Mouse (Mus musculus): ENCODE measurements around the gene Cryba4.

Gene Cryba4

DNA sequence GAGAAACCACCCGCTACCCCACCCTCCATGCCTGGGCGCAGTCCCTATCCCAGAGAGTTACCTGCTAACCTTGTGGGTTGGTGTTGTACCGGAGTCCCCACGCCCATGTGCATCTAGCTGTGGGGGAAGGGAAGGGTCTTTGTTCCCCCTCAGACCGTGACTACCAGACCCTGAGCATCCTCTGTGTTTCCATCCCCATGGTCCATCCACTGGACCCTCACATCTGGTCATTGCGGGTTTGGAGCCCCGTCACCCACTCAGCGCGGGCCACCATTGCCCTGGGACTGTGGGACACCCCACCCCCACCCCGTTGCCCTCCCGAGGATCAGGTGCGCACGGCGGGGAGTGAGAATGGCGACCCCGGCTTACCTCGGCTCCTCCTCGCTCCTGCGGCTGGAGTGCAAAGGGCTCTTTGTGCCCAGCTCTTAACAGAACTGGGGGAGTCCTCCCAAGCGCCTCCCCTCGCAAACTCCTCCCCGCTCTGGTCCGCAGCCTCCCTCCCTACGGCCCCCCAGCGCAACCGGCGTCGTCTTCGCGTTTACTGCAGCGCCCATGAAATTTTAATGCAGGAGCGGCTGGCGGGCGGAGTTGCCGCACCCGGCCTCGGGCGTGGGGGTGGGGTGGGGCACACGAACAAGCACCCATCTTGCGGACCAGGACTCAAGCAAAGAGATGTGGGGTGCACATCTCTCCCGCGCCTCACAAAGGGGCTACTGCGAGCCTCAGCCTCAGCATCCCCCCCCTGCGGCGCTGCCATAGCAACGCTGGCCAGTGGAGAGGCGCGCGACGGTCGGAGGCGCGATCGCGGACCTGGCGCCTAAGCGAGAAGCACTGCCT is 23.9 kb downstream of the Cryba4 start:
- peak; percentile 31 for DNase-seq

DNA sequence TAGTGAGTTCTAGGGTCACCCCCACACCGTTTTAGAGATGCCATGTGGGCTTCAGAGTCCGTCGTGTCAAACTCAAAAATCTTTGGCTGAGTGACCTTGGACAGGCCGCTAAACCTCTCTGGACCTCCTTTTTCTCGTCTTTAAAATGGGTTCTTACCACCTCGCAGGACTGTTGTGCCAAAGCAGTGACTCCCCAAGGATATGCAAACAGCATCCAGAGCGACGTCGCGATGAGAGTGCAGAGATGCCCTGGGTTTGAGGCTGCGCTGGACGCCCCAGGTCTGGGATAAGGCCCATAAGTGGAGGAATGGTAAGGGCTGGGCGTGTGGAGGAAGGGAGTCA is 24.4 kb downstream of the Cryba4 start:
- DNase-seq: no peak

DNA sequence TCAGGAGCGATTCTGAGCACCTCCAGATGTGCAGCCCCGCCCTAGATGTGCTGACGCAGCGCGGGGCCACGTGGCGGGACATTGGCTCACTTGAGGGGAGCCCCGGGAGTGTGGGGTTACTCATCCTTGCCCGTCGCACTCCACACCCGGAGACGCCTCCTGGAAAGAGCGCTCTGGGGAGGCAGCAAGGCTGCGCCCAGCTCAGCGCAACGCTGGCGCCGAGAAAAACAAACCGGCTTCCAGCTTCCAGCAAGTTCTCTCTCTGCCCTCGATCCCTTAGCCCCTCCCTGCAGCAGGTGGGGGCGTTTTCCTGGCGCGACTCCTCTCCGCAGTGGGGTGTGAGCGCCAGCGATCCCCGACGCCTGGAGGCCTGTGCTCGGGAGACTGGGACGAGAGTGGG is 25.0 kb downstream of the Cryba4 start:
- DNase-seq: peak; percentile 29

DNA sequence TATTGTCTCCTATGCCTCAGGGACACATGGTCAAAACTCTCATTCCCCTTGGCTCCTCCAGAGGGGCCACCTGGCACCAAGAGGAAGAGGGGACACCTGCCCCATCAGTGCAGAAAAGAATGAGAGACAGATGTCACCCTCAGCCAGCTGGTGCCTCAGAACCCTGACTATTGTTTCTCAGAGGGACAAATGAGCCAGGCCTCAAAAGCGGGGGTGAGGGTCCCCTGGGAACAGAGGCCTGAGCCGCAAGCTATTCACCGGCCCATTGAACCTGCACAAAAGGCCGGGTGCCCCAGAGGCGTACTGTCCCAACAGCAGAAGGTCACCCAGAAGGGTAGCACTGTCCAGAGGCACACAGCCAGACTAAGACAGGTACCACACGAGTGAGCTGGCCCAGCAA is 26.7 kb downstream of the Cryba4 start:
- DNase-seq: no peak

DNA sequence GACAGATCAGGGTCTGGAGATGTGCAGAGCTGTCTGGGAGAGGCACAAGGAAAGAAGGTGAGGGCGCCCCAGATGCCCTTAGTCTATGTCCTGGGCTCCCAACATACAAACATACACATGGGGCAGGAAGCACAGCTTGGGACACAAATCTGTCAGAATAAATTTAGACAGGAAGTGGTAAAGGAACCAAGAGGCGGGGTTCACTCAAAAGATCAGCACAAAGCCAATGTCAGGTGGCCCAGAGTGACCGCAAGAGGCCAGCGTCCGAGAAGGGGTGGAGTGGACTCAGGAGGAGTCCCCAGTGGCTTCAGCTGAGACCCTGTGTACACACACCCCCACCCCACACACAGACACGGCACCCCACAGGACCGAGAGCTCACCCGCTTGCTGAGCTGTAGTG is 32.1 kb downstream of the Cryba4 start:
- DNase-seq: no peak

DNA sequence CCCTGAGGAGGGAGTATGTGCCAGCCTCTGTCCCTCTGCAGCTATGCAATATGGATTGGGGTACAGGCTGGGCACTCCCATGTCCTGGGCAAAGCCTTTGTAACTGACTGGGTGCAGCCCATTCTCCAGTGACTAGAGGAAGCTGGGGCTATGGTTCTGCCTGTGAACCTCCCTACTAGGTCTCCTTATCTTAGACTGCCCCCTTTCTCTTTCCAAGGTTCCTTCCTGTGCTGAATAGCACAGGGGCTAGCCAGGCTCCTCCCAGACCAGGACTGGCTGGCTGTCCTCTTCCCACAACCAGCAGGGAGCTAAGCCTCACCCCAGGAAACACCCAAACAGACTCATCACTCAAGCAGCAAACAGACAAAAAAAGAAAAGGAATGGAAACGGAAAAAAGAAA is 32.9 kb downstream of the Cryba4 start:
- no peak for DNase-seq

DNA sequence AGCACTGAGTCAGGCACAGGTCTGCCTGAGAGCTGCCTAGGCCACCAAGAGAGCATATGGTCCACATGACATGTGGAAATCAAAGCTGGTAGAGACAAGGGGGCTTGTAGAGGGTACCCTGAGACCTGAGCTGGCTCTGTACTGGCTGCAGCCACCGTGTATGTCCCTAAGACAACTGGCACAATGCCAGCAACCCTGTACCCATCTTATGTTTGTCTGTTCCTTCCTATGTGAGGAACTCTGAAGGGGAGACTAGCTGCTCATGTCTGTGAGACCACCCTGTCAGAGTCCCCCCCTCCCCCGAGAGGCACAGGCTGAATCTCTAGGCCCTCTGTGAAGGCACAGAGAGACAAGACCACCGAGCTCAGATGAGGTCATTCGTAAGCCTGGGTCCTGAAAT is 33.6 kb downstream of the Cryba4 start:
- peak; percentile 27 for DNase-seq

DNA sequence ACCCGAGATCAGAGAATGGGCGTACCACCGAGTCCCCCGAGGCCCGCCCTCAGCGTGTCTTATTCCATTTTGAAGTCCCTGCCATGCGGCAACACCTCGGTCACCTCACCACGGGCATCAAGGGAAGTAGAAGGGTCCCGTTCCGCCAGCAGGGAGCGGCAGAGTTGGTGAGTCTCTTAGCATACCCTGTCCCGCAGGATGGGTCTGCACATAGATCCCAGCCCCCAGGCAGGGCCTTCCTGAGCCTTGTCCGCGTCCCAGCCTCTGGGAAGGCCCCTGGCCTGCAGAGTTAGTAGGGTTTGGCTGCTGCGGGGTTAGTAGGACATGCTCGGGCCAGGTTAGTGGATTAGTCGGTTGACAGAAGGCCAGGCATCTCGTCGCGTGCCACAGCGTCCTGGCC is 35.3 kb downstream of the Cryba4 start:
- no peak for DNase-seq

DNA sequence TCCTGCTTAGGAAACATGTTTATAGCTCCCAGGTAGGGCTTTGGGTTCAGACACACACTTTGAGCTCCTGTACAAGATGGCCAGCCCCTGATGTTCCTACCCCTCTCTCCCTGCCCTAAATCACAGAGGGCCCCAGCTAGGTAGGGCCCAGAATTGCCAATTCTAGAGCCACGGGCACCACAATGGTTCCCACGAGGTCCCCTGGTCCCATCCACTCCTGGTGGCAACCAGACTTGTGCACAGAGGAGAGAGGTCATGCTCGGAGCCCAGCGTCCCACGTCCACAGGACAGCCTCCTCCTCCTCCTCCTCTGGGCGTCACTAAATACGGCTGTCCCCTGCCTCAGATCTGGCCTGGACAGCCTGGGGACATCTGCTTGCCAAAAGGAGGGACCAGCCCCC is 36.0 kb downstream of the Cryba4 start:
- no peak for DNase-seq

DNA sequence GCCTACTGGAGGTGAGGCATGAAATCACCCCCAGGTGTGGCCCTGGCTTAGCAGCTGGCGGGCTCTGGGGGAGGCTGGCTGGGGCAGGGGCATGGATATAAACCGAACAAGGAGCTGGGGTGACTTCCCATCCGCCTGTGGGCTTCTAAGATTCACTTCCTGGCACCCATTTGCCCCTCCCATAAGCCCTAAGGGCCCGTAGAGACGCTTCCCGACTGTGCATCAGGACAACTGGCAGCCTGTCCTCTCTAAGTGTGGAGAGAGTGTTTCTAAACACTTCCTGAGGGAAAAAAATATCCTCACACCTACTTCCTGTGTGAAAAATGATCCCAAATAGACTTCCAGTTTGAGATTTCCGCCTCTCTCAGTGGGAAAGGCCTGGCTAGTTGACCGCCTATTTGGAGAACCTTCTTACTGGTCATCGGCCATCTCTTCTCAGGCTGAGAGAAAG is 36.5 kb downstream of the Cryba4 start:
- DNase-seq: peak; percentile 40

DNA sequence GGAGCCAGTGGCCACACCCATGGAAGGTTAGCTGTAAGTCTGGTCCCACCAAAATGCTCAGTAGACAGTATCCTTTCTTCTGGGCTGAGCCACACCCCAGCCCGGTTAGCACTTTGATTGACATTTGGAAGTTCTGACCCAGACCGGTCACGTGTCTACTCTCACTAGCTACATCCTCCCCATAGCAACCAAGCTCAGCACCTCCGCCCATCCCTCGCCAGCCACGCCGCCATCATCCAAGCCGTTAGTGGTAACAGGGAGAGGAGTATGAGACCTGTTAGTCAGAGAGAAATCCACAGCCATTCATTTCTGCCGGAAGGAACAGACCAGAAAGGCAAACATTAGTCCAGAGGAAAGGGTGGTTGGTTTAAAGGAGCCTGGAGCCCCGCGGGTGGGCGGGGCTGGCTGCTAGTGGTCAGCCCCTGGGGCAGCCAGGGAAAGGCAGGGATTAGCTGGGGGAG is 37.0 kb downstream of the Cryba4 start:
- DNase-seq: no peak

DNA sequence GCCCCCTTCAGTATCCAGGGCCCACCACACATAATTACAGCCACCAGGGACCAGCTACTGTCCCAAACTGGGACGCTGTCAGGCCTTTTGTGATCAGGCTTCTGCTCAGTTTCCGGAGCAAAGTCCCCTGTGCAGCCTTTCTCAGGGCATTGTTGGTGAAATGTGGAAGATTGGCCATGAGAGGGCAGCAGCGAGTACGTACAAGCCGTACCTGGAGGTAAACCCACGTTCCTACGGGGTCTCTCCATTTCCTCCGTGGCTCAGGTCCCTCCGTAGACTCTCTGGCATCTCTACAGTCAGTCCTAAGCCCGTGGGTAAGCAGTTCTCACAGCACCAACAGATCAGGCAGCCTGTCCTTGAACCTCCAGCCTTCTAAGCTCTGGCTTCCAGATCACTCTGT is 37.9 kb downstream of the Cryba4 start:
- DNase-seq: peak; percentile 80

DNA sequence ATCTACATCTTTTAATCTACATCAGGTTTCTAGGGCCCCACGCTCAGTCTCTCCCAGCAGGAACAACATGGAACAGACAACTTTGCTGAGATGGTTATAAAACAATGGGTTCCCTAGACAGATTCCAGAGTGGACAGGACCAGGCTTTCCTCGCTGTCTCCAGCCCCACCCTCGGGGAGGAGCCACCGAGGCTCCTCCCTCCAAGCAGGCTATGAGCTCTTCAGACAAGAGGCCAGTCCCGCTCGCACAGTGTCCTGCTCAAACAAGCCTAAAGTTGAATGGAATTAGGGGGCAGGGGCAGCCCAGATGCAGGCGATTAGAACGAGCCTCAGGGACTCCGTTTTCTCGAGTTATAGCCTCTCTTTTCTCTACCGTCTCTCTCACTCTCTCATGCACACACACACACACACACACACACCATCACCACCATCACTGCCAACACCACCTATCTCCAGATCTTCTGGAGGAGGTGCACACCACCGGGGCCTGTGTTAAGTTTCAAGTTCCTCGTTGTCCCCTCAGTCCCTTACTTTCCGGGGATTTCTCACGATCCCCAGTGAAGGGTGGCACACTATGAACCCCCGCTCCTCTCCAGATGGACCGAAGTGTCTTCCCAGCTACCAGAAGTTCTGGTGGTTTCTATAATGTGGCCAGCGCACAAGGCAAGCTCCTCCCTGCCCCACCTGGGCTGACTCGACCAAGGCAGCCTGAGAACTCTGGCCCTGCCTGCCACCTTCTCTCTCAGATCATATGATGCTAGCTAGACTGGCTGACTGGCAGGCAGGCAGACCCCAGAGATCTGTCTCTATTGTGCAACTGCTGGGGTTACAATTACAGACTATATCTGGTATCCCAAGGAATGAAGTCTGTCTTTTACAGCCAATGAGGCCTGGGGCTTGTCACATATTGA is 38.7 kb downstream of the Cryba4 start:
- no peak for DNase-seq

DNA sequence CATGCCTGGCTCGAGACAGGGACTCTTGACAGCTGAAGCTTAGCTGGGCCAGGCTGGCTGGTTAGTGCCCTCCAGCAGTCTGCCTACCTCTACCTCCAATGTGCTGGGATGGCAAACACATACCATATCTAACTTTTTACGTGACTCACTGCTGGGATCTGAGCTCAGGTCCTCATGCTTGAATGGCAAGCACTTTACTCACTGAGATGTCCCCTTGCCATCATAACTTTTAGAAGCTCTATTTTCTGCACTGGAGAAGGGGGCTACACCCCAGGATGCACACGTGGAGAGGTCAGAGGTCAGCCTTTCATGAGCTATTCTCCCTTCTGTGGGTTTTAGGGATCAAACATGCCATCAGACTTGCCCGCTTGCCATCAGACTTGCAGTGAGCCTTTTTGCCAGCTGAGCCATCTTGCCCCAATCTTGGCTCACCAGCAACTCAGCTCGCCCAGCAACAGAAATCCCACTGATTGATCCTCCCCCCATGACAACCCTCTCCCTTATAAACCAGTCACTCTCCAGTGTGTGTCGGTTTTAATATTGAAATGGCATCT is 39.5 kb downstream of the Cryba4 start:
- no peak for DNase-seq

DNA sequence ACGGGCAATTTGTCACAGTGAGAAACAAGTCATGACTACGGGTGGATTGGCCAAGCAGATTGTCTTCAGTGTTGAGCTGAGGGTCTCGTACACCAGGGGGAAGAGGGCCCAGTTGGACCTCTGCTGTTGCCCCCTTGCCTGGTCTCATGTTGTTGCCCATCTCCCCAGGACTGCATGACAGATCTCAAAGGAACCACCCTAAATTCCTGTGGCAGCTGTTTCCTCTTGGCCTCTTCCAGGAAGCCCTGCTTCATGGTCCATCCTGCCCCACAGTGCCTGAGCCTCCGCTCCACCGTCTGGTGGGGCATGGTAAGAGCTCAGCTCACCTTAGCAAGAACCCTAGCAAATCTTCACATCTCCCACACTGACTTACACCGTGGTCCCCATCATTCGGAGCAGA is 40.4 kb downstream of the Cryba4 start:
- no peak for DNase-seq

DNA sequence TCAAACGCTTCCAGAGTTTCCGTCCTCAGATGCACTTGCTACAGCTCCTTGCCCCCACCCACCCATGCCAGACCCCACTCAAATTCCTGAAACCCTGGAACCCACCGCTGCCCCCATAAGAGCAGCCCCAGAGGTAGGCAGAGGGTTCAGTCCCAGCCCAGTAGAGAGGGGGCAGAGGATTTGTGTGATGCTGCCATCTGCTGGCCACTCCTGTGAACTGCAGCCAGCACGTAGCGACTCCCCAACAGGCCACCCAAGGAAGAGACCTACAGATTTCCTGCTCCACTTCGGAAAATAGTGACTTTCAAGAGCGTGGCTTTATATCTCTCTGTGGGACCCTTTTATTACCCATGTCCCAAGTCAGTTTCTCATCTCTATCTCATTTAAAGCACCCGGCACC is 42.2 kb downstream of the Cryba4 start:
- peak; percentile 76 for DNase-seq

DNA sequence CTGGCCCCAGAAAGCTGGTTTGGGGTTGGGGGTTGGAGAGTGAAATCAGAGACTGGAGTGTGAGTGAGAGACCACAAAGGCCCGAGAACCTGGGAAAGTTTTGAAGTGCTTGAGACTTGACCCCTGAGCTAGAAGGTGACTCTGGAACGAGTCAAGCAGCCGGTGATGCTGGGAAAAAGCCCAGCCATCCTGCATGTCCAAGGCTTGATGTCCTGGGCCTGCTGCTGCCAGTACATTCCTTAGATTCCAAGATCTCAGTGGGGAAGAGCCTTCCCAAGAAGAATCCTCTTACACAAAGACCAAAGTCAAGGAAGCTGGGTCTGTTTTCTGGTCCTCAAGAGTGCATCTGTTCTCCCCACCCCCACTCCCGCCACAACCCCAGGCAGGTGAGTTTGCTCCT is 44.0 kb downstream of the Cryba4 start:
- no peak for DNase-seq

DNA sequence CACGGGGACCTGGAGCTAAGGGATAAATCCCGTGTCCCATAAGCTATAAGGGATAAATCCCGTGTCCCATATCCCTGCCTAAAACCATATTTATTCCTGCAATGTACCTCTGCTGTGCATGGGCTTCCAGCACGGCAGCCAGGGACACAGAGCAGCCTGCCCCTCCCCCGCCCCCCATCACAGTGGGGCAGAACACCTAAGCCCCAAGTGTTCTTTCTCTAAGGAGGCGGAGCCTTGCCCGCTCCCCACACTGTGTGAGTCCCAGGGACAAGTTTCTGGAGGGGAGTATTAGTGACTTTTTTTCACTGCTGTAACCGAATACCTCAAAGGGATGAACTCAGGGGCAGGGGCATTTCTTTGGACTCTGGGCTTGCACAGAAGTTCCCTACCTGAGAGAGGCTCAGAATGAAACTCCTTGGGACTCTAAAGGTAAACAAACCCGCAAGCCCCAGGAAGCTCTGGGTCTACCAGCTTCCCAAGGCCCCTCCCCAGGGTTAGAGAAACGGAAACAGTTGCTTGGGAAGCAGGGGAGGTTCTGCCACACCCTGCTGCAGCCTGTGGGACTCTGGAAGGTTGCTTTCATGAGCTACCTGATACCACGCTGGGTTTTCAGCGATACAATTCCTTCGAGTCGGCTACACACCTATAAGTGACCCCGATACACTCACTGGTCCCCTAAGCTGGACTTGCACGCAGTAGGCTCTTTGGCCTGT is 45.6 kb downstream of the Cryba4 start:
- no peak for DNase-seq

DNA sequence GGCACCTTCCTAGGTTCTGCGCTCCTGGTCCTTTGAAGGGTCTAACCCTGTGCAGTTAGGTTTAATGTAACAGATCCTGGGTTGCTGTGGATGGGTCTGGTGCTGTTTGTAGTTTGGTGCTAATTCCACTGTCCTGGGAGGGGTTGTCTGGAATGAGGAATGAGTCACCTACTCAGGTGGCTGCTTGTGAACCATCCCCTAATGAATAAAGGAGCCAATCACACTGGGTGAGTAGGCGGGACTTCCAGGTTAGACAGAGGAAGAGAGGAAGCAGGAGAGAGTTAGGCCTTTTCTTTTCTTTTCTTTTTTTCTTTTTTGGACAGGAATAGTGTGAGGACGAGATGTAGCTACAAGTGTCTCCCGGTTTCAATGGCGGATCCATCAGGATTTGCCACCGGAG is 52.7 kb downstream of the Cryba4 start:
- no peak for DNase-seq

Data from kidney, postnatal 10 days (tissue).